Mouse (Mus musculus): Measurements from ENCODE around the gene Umps. TPM values are rescaled to one million over a fixed set of nuclear protein-coding genes. Genes with fewer than 3 reads are reported as not detected.

Umps gene
- polyA plus RNA-seq, 1 experiment, result 25.5 TPM

DNA sequence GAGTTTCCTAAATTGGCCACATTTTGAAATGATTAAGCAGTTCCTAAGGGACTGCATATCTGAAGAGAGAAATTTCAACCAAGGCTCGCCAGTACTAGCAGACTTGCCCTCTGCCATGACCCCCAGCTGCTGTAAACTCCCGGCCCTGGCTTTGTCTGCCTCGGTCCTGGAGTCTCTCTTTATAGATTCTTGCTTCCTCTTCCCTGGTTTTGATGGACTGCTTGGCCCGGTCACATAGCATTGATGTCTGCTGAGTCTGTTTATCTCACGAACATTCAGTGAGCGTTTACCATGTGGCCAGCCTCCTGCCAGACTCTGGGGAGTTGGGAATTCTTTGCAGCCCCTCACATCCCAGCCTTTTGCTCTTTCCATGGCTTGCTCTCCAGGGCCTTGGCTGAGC lies 22.1 kb downstream of the Umps start:
- H3K4me3 ChIP-seq (ENCODE audit: insufficient read depth, low read length), result no peak overlapping the region
- H3K27ac ChIP-seq (ENCODE audit: insufficient read depth, low read length), result no peak overlapping the region
- TF ChIP-seq CTCF (IDR thresholded peaks at IDR 0.05; ENCODE audit: borderline replicate concordance, insufficient read depth, low read length) (no peak), POLR2A (IDR thresholded peaks at IDR 0.05; ENCODE audit: low read depth, low read length) (no peak)
- H3K4me1 ChIP-seq (ENCODE audit: control insufficient read depth, insufficient read depth, low read length), result peaks cover 12% of the 10 kb centered on the region

GRCm38 (mm10) chr16:33944126-33944525 lies 22.7 kb downstream of the Umps start:
- TF ChIP-seq POLR2A (IDR thresholded peaks at IDR 0.05; ENCODE audit: low read depth, low read length), result no peak
- Histone ChIP-seq H3K4me3 (ENCODE audit: insufficient read depth, low read length) (no peak overlapping the region), H3K27ac (ENCODE audit: insufficient read depth, low read length) (no peak overlapping the region), H3K4me1 (ENCODE audit: control insufficient read depth, insufficient read depth, low read length) (peaks cover 15% of the 10 kb centered on the region)

DNA sequence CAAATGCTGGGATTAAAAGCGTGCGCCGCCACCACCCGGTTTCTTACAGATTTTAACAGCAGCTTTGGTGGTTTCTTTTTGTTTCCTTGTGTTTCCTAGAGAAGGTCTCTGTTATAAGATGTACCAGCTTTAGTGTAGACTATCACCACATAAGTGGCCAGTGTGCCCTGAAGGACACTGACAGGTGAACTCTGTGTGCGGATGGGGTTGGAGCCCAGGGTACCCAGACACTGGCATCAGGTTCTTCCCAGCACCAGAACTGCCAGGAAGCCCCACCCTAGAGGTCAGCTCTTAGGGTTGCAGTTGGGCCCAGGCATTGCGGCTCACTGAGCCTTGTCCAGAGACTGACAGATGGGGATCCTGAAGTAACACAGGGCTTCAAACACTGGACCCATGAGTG lies 23.4 kb downstream of the Umps start:
- no peak overlapping the region for H3K27ac ChIP-seq (ENCODE audit: insufficient read depth, low read length)

DNA sequence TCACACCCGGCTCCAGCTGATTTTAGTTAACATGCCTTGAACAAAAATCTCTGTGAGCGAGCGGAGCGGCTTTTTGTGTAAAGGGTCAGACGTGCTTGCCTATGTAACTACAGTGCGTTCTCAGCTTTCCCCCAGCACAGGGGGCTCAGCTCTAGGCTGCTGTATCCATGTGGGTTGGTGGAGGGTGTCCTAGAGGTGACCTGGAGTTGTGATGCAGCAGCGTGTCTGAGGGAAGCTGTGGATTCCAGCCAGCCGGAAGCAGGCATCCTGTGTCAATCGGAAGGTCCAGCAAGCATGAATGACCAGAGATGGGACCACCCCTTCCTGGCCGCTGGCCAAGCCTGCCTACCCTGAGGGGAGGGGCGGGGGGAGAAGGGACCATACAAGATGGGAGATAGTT lies 24.5 kb downstream of the Umps start:
- H3K4me3 ChIP-seq (ENCODE audit: insufficient read depth, low read length), result no peak overlapping the region
- TF ChIP-seq POLR2A (IDR thresholded peaks at IDR 0.05; ENCODE audit: low read depth, low read length) (no peak), CTCF (IDR thresholded peaks at IDR 0.05; ENCODE audit: borderline replicate concordance, insufficient read depth, low read length) (no peak)
- H3K4me1 ChIP-seq (ENCODE audit: control insufficient read depth, insufficient read depth, low read length), result peaks cover 15% of the 10 kb centered on the region
- peak overlapping the region; percentile 32; the same call in 1 of the 2 replicates for H3K27ac ChIP-seq (ENCODE audit: insufficient read depth, low read length)

More for the DNA sequence above, 23.4 kb downstream of the Umps start:
- Histone ChIP-seq H3K4me3 (ENCODE audit: insufficient read depth, low read length) (no peak overlapping the region), H3K4me1 (ENCODE audit: control insufficient read depth, insufficient read depth, low read length) (peaks cover 15% of the 10 kb centered on the region)
- TF ChIP-seq CTCF (IDR thresholded peaks at IDR 0.05; ENCODE audit: borderline replicate concordance, insufficient read depth, low read length), result no peak
- TF ChIP-seq POLR2A (IDR thresholded peaks at IDR 0.05; ENCODE audit: low read depth, low read length), result no peak

- H3K4me3 ChIP-seq (ENCODE audit: insufficient read depth, low read length), result no peak overlapping the region
- TF ChIP-seq CTCF (IDR thresholded peaks at IDR 0.05; ENCODE audit: borderline replicate concordance, insufficient read depth, low read length), result no peak
- no peak for TF ChIP-seq POLR2A (IDR thresholded peaks at IDR 0.05; ENCODE audit: low read depth, low read length)
- H3K27ac ChIP-seq (ENCODE audit: insufficient read depth, low read length), result peak overlapping the region; percentile 32
- peaks cover 15% of the 10 kb centered on the region for H3K4me1 ChIP-seq (ENCODE audit: control insufficient read depth, insufficient read depth, low read length)
Measured at GRCm38 (mm10) chr16:33941271-33941781, 25.5 kb downstream of the Umps start.

DNA sequence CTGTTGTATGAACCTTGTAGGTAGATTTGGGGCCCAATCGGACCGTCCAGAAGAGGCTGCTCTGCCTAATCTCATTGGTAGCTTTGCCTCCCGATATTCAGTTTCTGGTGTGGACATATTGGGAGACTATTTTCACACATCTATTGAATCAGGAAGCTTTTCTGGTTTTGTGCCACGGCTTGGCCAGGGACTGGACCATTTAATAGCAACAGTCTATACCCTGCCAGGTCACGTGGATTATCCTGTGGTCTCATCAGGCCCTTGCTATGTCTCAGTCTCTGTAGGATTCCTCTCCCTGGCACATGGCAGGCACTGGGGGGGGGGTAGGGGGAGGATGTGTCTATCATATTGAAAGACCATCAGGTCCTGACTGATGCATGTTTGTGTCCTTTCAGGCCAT lies 26.7 kb downstream of the Umps start:
- Histone ChIP-seq H3K4me3 (ENCODE audit: insufficient read depth, low read length) (no peak overlapping the region), H3K27ac (ENCODE audit: insufficient read depth, low read length) (no peak overlapping the region), H3K4me1 (ENCODE audit: control insufficient read depth, insufficient read depth, low read length) (peaks cover 15% of the 10 kb centered on the region)
- TF ChIP-seq POLR2A (IDR thresholded peaks at IDR 0.05; ENCODE audit: low read depth, low read length) (no peak), CTCF (IDR thresholded peaks at IDR 0.05; ENCODE audit: borderline replicate concordance, insufficient read depth, low read length) (no peak)

DNA sequence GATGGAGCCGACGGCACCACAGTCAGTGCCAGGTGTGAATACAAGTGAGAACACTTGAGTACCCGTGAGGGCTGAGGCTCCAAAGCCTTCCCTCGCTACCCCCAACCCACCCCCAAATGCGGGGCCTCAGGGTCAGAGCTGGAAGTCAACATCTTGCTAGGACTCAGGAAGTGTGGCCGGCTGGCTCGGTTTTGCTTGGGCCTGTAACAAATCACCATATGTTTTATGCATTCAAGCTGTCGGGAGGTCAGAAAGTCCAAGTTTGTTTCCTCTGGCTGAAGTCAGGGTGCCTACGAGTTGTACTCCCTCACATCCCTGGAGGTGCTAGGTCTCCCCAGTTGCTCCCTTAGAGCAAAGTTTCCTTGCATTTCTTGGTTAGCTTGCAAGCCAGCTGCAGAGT lies 27.2 kb downstream of the Umps start:
- Histone ChIP-seq H3K27ac (ENCODE audit: insufficient read depth, low read length) (no peak overlapping the region), H3K4me3 (ENCODE audit: insufficient read depth, low read length) (no peak overlapping the region), H3K4me1 (ENCODE audit: control insufficient read depth, insufficient read depth, low read length) (peaks cover 15% of the 10 kb centered on the region)
- TF ChIP-seq POLR2A (IDR thresholded peaks at IDR 0.05; ENCODE audit: low read depth, low read length) (no peak), CTCF (IDR thresholded peaks at IDR 0.05; ENCODE audit: borderline replicate concordance, insufficient read depth, low read length) (no peak)

- no peak overlapping the region for H3K4me3 ChIP-seq (ENCODE audit: insufficient read depth, low read length)
- no peak for TF ChIP-seq POLR2A (IDR thresholded peaks at IDR 0.05; ENCODE audit: low read depth, low read length)
- no peak for TF ChIP-seq CTCF (IDR thresholded peaks at IDR 0.05; ENCODE audit: borderline replicate concordance, insufficient read depth, low read length)
- no peak overlapping the region for H3K27ac ChIP-seq (ENCODE audit: insufficient read depth, low read length)
- H3K4me1 ChIP-seq (ENCODE audit: control insufficient read depth, insufficient read depth, low read length), result peaks cover 18% of the 10 kb centered on the region
Measured at GRCm38 (mm10) chr16:33939133-33939531, 27.7 kb downstream of the Umps start.

- H3K4me3 ChIP-seq (ENCODE audit: insufficient read depth, low read length), result no peak overlapping the region
- TF ChIP-seq CTCF (IDR thresholded peaks at IDR 0.05; ENCODE audit: borderline replicate concordance, insufficient read depth, low read length) (no peak), POLR2A (IDR thresholded peaks at IDR 0.05; ENCODE audit: low read depth, low read length) (no peak)
- H3K27ac ChIP-seq (ENCODE audit: insufficient read depth, low read length), result no peak overlapping the region
- H3K4me1 ChIP-seq (ENCODE audit: control insufficient read depth, insufficient read depth, low read length), result peaks cover 18% of the 10 kb centered on the region
Measured at GRCm38 (mm10) chr16:33938311-33939132, 28.3 kb downstream of the Umps start.

- no peak for TF ChIP-seq CTCF (IDR thresholded peaks at IDR 0.05; ENCODE audit: borderline replicate concordance, insufficient read depth, low read length)
- no peak for TF ChIP-seq POLR2A (IDR thresholded peaks at IDR 0.05; ENCODE audit: low read depth, low read length)
- Histone ChIP-seq H3K27ac (ENCODE audit: insufficient read depth, low read length) (no peak overlapping the region), H3K4me1 (ENCODE audit: control insufficient read depth, insufficient read depth, low read length) (peaks cover 18% of the 10 kb centered on the region), H3K4me3 (ENCODE audit: insufficient read depth, low read length) (no peak overlapping the region)
Measured at GRCm38 (mm10) chr16:33937567-33937966, 29.3 kb downstream of the Umps start.

Measured in embryonic fibroblast, embryonic 13.5 days (primary cell).